ENCODE assay signal across 11 mouse cellular contexts in the genomic region with DNA sequence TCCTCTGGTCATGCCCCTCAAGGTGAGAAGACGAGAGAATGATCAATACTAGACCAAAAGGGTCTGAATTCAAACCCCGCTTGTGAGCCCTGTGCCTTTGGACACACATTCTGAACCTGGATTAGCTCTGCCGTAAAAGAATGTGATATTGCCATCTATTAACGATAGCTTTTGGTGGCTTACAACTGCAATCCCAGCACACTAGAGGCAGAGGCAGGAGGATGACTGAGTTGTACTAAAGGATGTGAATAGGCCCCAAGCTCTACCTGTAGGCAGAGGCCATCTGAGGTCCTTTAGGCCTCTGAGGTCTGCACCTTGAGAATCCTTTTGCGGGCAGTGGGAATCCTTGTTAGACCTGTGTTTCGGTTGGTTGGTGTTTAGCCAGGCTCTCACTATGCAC. TPM values are rescaled to one million over a fixed set of nuclear protein-coding genes. Genes with fewer than 3 reads are reported as not detected.
DNase-seq lines count a peak whose midpoint lies in the region; ATAC-seq lines count a peak whose summit lies in the region.
"Had no signal": no experiment of that assay in that cellular context is flagged by ENCODE, and none has a peak within 500 bp of the region (broad histone marks: within the 10 kb centered on the region; RNA-seq: fewer than 3 reads in every experiment).

No protein-coding gene starts in this region.

- H3K27me3 ChIP-seq in kidney, embryonic 15.5 days, result peaks cover 24% of the 10 kb centered on the region
- H3K27me3 ChIP-seq in forebrain, embryonic 15.5 days, result peaks cover 17% of the 10 kb centered on the region; the same call in 1 of the 2 replicates

- peaks cover 4% of the 10 kb centered on the region for H3K36me3 ChIP-seq in kidney, embryonic 15.5 days
- H3K36me3 ChIP-seq in forebrain, embryonic 15.5 days, result no peaks in the 10 kb centered on the region

- ATAC-seq in kidney, embryonic 15.5 days (replicated peaks; ENCODE audit: low FRiP score), result no peak
- no peak for ATAC-seq in forebrain, embryonic 15.5 days (replicated peaks)

- H3K9ac ChIP-seq in kidney, embryonic 15.5 days, result no peak overlapping the region
- no peak overlapping the region for H3K9ac ChIP-seq in forebrain, embryonic 15.5 days (replicated peaks)

- H3K9me3 ChIP-seq in kidney, embryonic 15.5 days (replicated peaks), result no peaks in the 10 kb centered on the region
- H3K9me3 ChIP-seq in forebrain, embryonic 15.5 days, result no peaks in the 10 kb centered on the region

- peaks cover 42% of the 10 kb centered on the region for H3K4me1 ChIP-seq in kidney, embryonic 15.5 days
- H3K4me1 ChIP-seq in forebrain, embryonic 15.5 days, result peaks cover 25% of the 10 kb centered on the region

- 89% methylated on average over 6 of the region's 6 CpGs for WGBS in kidney, embryonic 15.5 days
- 90% methylated on average over 6 of the region's 6 CpGs for WGBS in forebrain, embryonic 15.5 days

- H3K4me2 ChIP-seq in kidney, embryonic 15.5 days, result peak overlapping the region; percentile 91; the same call in 1 of the 2 replicates
- H3K4me2 ChIP-seq in forebrain, embryonic 15.5 days (replicated peaks), result no peak overlapping the region

- H3K4me3 ChIP-seq in kidney, embryonic 15.5 days (replicated peaks), result no peak overlapping the region
- no peak overlapping the region for H3K4me3 ChIP-seq in forebrain, embryonic 15.5 days

- DNase-seq in kidney, postnatal 4 days, result no peak
- peak; percentile 5 for DNase-seq in thymus, postnatal 4 days
- DNase-seq in thymus, adult 18-20 months, result no peak
- DNase-seq in induced T-regulatory cell, adult 2 months (ENCODE audit: low read depth), result peak; percentile 22
- DNase-seq in urinary bladder, postnatal 4 days (ENCODE audit: low spot score in 2 of 2), result peak; percentile 11 to 23
- DNase-seq: cerebellum, adult 9-10 months; kidney, adult 18-20 months; liver; lung, postnatal 4 days had no signal

- H3K27ac ChIP-seq in kidney, embryonic 15.5 days, result no peak overlapping the region
- no peak overlapping the region for H3K27ac ChIP-seq in forebrain, embryonic 15.5 days (replicated peaks)

RNA-seq across cellular contexts. Expression of gene Cdkn1a, which starts 5.5 kb away (rescaled TPM):
- polyA plus RNA-seq in kidney, embryonic 15.5 days (2015; fragmentation: Nextera tagmentation; extraction: Ambion mirVana), result 62.2 and 79.3 TPM in 2 replicates
- 39.2 and 39.4 TPM in 2 replicates for polyA plus RNA-seq in forebrain, embryonic 15.5 days (2015; fragmentation: Nextera tagmentation; extraction: Ambion mirVana)

RNA-seq across cellular contexts. Expression of gene Rab44, which starts 17.7 kb away (rescaled TPM):
- polyA plus RNA-seq in kidney, embryonic 15.5 days (2015; fragmentation: Nextera tagmentation; extraction: Ambion mirVana), result 0.34 and 0.35 TPM in 2 replicates
- polyA plus RNA-seq in forebrain, embryonic 15.5 days (2015; fragmentation: Nextera tagmentation; extraction: Ambion mirVana), result 0.05 TPM in 1 of 2 replicates, not detected in the other

Comparison
In these comparisons a context has a peak if more than half of its experiments do, and no peak if none do; other contexts are left out.
1. DNase-seq: peak in thymus, postnatal 4 days (single experiment), induced T-regulatory cell, adult 2 months (single experiment) and urinary bladder, postnatal 4 days (2 of 2); none in kidney, postnatal 4 days (0 of 2) and thymus, adult 18-20 months (0 of 2).